Mouse (Mus musculus): Measurements from ENCODE around the gene Ier2. TPM values are rescaled to one million over a fixed set of nuclear protein-coding genes. Genes with fewer than 3 reads are reported as not detected.

Gene Ier2
- total RNA-seq, 2 experiments from 2014 or later = 20.7 to 24.6 TPM

Other genes with a start within 250 kb of the Ier2 start
- gene Trmt1, start 23.5 kb upstream of the Ier2 start, total RNA-seq (2021) = 10 to 100 TPM; 66.3 to 79.0 TPM
- 10 to 100 TPM; 71.3 to 77.8 TPM for gene Nacc1, start 25.0 kb upstream of the Ier2 start, total RNA-seq (2021)
- 1 to 10 TPM; 2.7 to 2.8 TPM for gene Lyl1, start 38.6 kb upstream of the Ier2 start, total RNA-seq (2021)
- under 1 TPM; 0.45 to 0.76 TPM for gene G430095P16Rik, start 60.2 kb upstream of the Ier2 start, total RNA-seq (2021)
- 100 to 1,000 TPM in 1 of 2 experiments, 10 to 100 TPM in 1; 92.2 to 127 TPM for gene Nfix, start 137.5 kb upstream of the Ier2 start, total RNA-seq (2021)
- 10 to 100 TPM; 10.6 to 10.8 TPM for gene Dand5, start 160.0 kb upstream of the Ier2 start, total RNA-seq (2021)
- 10 to 100 TPM; 62.0 to 71.1 TPM for gene Gadd45gip1, start 168.7 kb upstream of the Ier2 start, total RNA-seq (2021)
- 100 to 1,000 TPM; 109 to 113 TPM for gene Rad23a, start 177.8 kb upstream of the Ier2 start, total RNA-seq (2021)
- gene Calr, start 184.1 kb upstream of the Ier2 start, total RNA-seq (2021) = 100 to 1,000 TPM; 606 to 686 TPM
- gene Farsa, start 194.1 kb upstream of the Ier2 start, total RNA-seq (2021) = 10 to 100 TPM; 58.8 to 69.6 TPM
- gene Syce2, start 209.3 kb upstream of the Ier2 start, total RNA-seq (2021) = 1 to 10 TPM; 6.9 to 9.4 TPM
- gene Gcdh, start 231.1 kb upstream of the Ier2 start, total RNA-seq (2021) = 10 to 100 TPM; 52.4 to 56.5 TPM
- gene Klf1, start 239.1 kb upstream of the Ier2 start, total RNA-seq (2021) = not detected
- 10 to 100 TPM; 11.2 to 12.5 TPM for gene Dnase2a, start 245.7 kb upstream of the Ier2 start, total RNA-seq (2021)